Mouse (Mus musculus): Measurements from ENCODE around the gene Egf. TPM values are rescaled to one million over a fixed set of nuclear protein-coding genes. Genes with fewer than 3 reads are reported as not detected.

Gene Egf
- polyA plus RNA-seq, 1 experiment from 2014 or later, result 0.95 TPM

DNA sequence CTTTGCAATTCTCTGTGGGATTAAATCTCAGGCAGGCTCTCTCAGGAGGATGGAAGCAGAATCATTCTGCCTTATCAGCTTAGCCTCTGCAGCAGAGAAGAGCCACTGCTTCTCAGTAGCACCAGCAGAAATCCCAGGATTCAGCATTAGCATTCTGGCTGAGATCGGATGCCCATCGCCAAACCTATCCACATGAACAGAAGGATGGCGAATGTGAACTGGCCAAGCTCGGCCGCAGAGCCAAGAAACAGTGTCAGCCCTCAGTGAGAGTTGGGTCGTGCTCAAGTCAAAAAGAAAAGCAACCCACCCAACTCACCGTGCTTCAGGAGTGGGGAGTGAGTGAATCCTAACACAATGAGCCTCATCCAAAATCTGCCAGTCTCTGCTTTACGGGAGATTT, 103.4 kb downstream of the Egf start:
- no peak for DNase-seq (ENCODE audit: low spot score)

DNA sequence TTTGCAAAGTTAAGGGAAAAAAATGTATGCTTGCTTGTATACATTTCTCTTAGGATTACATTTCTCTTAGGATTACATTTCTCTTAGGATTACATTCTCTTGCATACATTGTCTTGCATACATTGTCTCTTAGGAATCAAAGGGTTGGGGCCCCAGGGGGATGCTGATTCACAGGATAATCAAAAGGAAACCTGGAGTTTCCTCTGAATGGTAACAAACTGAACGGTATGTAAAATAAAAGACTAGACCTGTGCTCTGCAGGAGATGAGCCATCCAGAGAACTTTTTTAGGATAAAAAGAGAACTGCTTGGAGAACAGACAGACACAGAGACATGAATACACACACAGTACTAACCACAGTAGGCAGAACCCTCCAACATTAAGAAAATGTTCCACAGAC, 104.2 kb downstream of the Egf start:
- no peak for DNase-seq (ENCODE audit: low spot score)

GRCm38 (mm10) chr3:129650293-129650612, 104.9 kb downstream of the Egf start:
- no peak for DNase-seq (ENCODE audit: low spot score)

DNA sequence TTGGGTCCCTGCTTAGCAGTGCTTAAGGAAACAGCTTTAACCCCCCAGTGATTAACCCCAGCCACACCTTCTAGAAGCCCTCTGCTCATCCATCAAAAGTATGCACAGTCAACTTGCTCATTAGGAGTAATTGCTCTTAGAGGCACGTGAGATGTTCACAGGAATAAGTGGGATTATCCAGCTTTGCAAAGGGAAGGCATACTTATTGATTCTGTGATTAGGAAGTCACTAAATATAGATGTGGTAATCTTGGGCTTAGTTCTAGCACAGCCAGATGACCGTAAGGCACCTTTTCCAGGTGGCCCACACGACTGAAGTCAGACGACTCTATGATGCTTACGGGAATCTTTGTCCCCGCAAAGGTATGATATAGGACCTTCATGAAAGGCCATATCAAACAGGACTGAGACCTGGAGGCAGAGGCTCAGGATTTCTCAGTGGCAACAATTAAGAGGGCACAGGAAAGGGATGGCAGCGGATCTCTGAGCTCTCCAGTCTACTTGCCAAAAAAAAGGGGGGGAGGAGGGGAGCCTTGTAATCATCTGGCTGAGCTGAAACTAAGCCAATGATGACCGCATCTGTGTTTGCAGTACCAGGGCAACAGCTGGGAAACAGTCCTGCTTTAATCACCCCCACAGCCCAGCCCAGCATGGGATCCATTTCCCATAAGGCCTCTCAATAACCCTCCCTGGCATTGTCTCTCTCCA, 105.4 kb downstream of the Egf start:
- DNase-seq (ENCODE audit: low spot score), result no peak

- no peak for DNase-seq (ENCODE audit: low spot score)
Observed at GRCm38 (mm10) chr3:129648598-129648997, 106.5 kb downstream of the Egf start.

GRCm38 (mm10) chr3:129647312-129647711, 107.8 kb downstream of the Egf start:
- no peak for DNase-seq (ENCODE audit: low spot score)

DNA sequence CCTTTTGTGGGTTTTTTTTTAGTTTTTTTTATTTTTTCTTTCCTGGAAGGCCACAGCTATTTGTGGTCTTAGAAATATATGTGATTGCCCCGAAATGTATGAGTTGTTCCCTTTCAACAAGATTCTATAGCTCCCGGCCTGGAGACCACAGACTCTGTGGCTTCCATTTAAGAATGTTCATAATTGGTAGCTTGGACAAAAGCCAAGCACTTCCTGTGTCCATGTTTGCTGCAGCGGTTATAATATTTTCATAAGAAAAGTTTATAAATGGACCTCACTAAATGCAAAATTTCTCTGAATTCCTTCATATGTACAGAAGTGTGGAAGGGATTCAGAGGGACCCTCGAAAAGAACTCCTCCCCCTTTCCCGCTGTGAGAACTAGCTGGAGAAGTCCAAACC, 108.3 kb downstream of the Egf start:
- DNase-seq (ENCODE audit: low spot score), result no peak

DNA sequence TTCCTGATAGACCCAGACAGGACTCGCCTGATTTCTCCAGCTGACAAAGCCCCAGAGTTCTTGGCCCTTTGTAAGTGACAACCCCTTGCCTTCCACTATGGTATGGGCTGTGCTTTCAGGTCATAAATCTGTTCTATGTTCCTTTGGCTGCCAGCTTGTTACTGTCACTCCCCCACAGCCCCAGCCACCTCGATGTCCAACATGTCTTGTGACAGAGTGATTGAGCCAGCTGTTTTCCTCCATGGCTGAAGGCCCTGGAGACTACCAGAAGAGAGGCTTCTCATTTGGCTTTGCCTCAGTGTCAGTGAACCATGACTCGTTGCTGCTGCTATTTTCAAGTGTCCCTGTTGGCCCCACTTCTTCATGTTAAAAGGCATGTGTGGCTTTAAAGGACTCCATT, 109.7 kb downstream of the Egf start:
- no peak for DNase-seq (ENCODE audit: low spot score)

GRCm38 (mm10) chr3:129641621-129642020, 113.5 kb downstream of the Egf start:
- no peak for DNase-seq (ENCODE audit: low spot score)

- no peak for DNase-seq (ENCODE audit: low spot score)
Observed at GRCm38 (mm10) chr3:129640211-129641000, 114.7 kb downstream of the Egf start.

DNA sequence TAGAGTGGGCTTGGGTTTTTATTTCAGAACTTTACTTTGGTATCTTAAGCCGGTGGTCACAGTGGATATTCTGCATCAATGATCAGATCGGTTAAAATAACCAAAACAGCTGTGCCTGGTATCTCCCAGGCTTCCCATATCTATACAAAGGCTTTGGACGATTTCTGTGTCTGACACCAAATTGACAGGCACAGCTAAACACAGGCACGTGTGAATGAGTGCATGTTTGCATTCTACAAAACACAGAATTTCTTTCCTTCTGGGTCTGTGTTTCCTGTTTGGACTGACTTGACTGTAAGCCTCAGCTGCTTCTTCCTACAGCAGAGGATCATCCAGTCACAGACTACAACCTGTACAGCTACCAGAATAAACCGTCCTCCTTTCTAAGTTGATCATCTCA, 115.4 kb downstream of the Egf start:
- no peak for DNase-seq (ENCODE audit: low spot score)

GRCm38 (mm10) chr3:129637446-129637845, 117.7 kb downstream of the Egf start:
- no peak for DNase-seq (ENCODE audit: low spot score)

DNA sequence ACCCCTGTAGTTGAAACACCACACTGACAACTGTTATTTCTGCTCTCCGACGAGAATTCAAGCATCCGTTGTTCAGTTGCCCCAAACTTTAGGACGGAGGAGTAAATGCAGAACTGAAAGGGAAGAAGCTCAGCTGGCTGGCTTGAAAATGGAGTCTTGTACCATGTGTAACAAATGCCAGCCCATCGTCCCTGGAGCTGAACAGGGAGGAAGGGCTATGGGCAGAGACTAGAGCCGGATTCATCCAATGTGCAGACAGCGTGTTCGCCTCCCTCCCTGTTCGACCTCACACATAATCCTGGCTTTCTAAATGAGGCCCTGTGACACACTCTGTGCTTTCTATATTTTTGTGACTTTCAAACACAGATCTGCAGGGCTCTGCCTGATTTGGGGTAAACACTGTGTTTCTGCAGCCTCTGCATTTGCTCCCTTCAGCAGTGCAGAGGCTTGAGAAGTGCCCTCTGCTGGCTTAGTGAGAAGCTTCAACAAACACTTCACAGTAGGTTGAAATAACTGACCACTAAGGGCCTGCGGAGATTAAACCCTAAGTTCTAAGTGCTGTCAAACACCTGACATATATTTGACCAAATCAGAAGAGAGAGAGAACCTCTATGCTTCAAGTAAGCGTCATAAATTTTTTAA, 120.7 kb downstream of the Egf start:
- peak; percentile 7 for DNase-seq (ENCODE audit: low spot score)

GRCm38 (mm10) chr3:129633518-129633917, 121.6 kb downstream of the Egf start:
- no peak for DNase-seq (ENCODE audit: low spot score)

DNA sequence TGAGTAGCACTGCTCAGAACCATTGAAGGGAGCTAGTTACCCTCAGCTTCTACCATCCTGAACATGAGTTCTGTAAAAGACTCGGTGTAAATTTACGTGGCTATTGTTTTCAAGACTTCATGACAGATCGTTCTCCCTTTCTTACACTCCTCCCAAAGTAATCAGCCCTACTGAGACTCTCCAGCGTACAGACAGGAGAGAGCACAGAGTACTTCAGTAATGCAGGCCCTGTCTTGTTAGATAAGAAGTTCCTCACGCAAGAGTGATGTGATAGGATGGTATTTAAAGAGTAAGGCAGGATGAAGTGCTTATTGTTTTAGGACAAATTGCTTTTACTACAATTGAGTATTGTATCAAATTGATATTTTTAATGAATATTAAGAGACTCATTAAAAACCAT, 123.3 kb downstream of the Egf start:
- DNase-seq (ENCODE audit: low spot score), result no peak

GRCm38 (mm10) chr3:129631018-129631417, 124.1 kb downstream of the Egf start:
- no peak for DNase-seq (ENCODE audit: low spot score)

Small RNA genes within 50 kb of the gene (microRNA-seq; reads per million reads assigned to microRNA genes)
- gene Gm24515 (ENCODE audit: borderline number of aligned reads), result not detected

Other genes with a start within 250 kb of the Egf start
- 6.6 and 9.2 TPM in 2 replicates for gene Elovl6, start 223.0 kb downstream of the Egf start, polyA plus RNA-seq (2015; fragmentation: Nextera tagmentation; extraction: Ambion mirVana)
- gene Lrit3, start 48.7 kb upstream of the Egf start, polyA plus RNA-seq (2015; fragmentation: Nextera tagmentation; extraction: Ambion mirVana), result not detected in 2 replicates
- gene Rrh, start 67.3 kb upstream of the Egf start, polyA plus RNA-seq (2015; fragmentation: Nextera tagmentation; extraction: Ambion mirVana), result not detected in 2 replicates
- 63.9 and 65.8 TPM in 2 replicates for gene Gar1, start 76.1 kb upstream of the Egf start, polyA plus RNA-seq (2015; fragmentation: Nextera tagmentation; extraction: Ambion mirVana)
- 0.13 and 0.18 TPM in 2 replicates for gene Cfi, start 80.6 kb upstream of the Egf start, polyA plus RNA-seq (2015; fragmentation: Nextera tagmentation; extraction: Ambion mirVana)
- 71.7 and 77.5 TPM in 2 replicates for gene Pla2g12a, start 123.3 kb upstream of the Egf start, polyA plus RNA-seq (2015; fragmentation: Nextera tagmentation; extraction: Ambion mirVana)
- 119 and 125 TPM in 2 replicates for gene Casp6, start 146.1 kb upstream of the Egf start, polyA plus RNA-seq (2015; fragmentation: Nextera tagmentation; extraction: Ambion mirVana)
- 28.3 and 29.9 TPM in 2 replicates for gene Mcub, start 214.9 kb upstream of the Egf start, polyA plus RNA-seq (2015; fragmentation: Nextera tagmentation; extraction: Ambion mirVana)